Mouse (Mus musculus) gastrocnemius, postnatal 25 days (tissue): ENCODE measurements at regions not wholly inside any gene's neighbourhood (a gene's known extent, or its start where the extent isn't known, plus 50 kb on each side); places are given as distances from the start of the nearest gene placed in this dataset.

ENCODE experiments used
- DNase-seq: peaks from one replicate; pipeline ENCODE4 v3.0.0; 2022

DNA sequence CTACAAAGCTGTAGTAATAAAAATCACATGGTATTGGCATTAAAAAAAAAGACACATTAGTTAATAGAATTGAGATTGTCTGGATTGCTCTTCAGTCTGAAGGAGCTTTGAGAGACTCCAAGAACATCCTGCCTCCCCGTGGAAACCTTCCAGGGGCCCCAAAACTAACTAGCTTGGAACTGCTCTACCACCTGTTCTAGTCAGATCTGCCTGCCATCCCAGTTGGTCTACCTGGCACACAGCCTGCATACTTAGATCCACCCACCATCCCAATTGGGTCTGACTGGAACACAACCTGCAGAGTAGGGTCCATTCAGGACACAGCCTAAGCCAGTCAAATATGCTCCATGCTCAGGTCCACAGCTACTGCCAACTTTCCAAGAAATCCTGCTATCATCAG, 503.6 kb downstream of the Rapgef2 start:
- no peak for DNase-seq

GRCm38 (mm10) chr3:78755686-78756476, 530.4 kb downstream of the Rapgef2 start:
- DNase-seq = no peak

- no peak for DNase-seq
Measured at GRCm38 (mm10) chr3:78736111-78736510, 550.2 kb downstream of the Rapgef2 start.

DNA sequence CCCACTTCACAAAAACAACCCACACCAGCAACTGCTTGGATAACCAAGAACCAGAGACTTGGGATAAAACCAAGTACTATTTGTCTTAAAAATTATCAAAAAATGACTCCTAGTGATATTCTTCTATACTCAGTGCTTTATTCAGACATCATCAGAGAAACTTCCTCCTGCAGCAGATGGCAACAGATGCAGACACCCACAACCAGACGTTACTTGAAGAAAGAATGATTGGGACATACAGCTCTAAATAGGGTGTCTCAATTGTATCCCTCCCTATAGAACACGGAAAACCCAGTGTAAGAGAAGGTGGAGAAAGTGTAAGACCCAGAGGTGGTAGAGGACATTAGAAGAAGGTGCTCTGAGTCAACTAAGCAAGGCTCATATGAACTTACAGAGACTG, 569.6 kb downstream of the Rapgef2 start:
- DNase-seq = no peak

DNA sequence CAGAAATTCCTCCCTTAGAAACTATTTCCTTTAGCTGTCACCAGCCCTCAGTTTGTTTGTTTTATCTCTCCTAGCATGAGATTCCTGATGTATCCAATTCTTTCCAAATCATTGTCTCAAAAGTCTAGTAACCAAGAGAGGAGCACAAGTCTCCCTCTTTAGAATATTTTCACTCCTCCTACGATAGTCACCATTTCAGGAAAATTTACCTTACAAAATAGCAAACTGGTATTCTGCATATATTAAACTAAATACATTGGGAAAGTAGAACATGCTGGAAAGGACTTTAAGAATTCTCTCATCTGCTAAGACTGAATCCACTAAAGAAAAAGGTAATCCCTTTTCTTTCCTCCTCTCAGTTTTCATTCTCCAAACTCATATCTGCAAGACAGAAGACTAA, 578.6 kb downstream of the Rapgef2 start:
- no peak for DNase-seq

GRCm38 (mm10) chr3:78698936-78699335, 587.4 kb downstream of the Rapgef2 start:
- DNase-seq = no peak

GRCm38 (mm10) chr3:78691499-78691898, 594.8 kb downstream of the Rapgef2 start:
- no peak for DNase-seq

DNA sequence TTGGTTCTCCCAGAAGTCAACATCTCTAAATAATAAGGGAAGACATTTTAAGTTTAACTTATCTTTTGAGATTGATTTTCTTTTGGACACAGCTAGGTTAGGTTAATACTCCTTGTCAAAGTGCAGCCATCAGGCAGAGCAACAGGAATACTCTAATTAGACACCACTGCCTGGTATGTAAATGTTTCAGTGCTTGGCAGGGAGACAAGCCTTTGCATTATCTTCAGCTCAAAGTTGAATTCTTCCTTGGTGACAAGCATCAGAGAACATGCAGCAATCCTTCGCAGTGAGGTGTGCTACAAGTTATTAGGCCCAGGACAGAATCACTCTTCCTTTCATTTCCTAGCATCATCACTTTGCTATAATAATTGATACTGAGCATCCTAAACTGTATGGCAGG, 608.7 kb downstream of the Rapgef2 start:
- DNase-seq = no peak

- no peak for DNase-seq
Measured at GRCm38 (mm10) chr3:78676806-78677205, 609.5 kb downstream of the Rapgef2 start.

DNA sequence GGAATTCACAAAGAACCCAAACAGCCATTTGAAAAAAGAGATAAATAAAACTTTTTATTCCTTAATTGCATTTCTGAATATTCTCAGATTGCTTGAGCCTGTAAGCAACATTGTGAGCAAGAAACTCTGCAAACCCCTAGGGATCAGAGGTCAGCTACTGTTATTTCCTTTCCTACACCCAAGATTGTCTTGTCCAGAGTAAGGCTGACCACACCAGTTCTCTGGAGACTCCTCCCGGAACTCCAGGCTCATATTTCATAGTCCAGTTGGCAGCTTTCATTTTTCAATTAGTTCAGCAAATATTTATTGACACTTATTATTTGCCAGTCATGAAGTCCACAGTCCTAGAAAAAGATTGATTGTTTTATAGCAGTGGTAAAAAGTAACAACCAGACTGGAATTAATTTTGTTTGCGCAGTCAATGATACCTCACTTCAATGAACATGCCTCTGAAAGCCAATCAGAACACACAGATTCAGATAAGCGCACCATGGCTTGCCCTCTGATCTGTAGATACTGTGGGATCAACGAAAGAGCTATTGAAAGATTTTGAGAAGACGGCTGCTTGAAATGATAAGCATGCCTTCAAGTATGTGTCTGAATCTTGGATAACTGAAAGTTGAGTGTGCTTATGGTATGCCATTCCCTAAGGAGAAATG, 611.7 kb downstream of the Rapgef2 start:
- no peak for DNase-seq

DNA sequence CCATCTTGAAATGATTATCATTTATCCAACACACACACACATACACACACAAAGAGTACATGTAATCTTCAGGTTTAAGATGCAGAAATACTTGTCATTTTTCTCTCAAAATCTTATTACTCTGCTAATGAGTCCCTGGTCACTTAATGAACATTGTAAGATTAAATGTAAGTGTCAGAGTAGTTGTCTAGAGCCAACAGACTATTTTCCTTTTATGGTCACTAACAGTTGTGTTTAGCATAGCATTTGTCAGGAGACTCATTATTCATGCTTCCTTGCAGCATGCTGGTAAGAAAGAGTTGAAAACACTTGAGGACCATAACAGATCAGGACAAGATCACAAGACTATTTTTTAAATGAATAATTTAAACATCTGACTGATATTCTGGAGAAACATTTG, 618.3 kb downstream of the Rapgef2 start:
- DNase-seq = no peak

DNA sequence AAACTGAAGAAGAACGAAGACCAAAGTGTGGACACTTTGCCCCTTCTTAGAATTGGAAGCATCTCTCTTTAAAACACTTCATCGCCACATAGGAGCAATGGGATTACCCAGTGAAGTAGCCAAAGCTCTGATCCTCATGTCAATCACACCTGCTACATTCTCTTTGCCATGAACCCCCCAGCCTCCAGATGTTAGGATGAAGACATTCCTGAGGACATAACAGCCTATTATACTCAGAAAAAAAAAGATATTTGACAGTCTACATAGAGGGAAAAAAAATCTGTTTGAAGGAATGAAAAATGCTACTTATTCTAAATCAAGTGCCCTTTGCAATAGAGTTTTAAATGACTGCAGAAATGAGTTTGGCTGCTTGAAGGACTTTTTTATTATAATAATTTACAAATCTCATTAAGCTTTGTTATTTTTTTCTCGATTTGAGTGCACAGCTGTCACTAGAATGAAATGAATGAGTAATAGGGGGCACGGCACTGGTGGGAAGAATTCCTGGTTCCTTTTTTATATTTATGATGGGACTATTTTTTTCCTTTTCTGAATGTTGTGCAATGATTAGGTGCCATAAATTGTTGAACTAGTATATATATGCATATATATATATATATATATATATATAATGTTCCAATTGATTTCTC, 618.8 kb downstream of the Rapgef2 start:
- DNase-seq = no peak

DNA sequence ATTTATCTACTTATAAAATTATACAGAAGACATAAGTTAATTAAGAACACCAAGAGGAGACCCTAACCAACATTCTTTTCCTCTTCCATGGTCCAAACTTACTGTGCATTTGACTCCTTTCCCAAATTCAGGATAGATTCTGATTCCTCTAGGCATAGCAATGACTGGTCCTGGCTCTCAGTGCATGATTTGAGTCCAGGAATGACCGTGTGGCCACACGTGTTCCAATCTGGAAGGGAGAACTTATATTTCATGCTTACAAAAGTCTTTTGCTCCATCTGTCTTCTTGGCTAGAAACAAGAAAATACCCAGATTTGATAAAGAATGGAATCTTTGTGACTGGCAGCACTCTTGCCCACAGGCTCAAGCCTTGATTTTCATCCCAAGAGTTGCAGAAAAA, 638.2 kb downstream of the Rapgef2 start:
- DNase-seq = no peak

GRCm38 (mm10) chr3:78635386-78635785, 650.9 kb downstream of the Rapgef2 start:
- no peak for DNase-seq

DNA sequence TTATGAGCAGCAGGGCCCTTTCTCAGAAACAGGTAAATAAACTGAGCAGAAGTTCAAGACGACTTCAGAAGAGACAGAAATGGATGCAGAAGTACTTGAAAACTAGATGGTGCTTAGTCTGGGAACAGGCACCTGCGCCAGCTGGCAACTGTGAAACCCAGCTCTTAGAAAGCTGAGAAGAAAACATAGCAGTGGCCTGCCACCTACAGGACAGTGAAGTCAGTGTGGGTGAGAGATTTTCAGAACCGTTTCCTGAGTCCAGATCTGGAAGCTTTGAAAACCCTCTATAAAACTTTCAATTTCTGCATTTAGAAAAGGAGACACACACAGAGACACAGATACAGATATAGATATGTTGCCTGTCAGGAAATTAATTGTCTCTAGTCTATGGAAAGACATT, 667.4 kb downstream of the Rapgef2 start:
- DNase-seq = peak; percentile 9

DNA sequence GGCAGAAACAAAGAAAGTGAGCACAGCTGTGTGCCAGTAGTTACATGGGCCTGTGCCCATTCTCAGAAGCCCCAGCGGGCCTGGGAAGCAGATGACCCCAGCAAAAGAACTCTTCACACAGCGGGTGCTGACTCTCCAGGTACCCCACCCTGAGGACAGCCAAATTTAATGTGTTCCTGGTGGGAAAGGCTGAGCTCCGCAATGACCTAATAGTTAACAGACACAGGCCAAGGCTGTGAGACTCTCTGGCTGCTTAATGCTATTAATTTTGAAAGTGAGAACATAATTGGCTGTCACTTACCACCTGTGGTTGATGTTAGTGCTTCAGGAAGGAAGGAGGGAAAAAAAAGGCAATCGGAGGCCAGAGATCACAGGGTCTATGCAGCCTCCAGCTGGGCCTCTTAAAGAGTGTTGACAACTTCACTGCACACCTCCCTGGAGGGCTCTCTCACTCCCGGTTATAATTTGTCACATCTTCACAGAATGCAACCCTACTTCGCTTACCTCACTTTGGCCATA, 691.5 kb downstream of the Rapgef2 start:
- DNase-seq = no peak

DNA sequence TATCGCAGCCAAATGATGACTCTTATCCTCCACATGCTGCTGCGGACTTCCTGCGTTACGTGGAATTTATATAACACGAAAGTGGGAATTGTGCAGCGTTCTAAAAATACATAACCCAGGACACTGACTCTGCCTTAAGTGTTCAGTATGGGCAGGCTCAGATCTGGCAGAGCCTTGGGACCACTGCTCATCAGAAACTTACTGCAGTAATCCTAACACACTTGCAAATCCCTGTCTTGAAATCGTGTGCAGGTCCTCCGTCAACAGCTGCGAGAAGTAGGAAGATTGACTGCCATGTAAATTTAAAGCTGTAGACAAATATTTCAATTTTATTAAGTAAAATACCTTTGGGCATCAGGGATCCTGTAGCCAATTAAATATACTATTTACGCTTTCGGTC, 692.0 kb downstream of the Rapgef2 start:
- no peak for DNase-seq

DNA sequence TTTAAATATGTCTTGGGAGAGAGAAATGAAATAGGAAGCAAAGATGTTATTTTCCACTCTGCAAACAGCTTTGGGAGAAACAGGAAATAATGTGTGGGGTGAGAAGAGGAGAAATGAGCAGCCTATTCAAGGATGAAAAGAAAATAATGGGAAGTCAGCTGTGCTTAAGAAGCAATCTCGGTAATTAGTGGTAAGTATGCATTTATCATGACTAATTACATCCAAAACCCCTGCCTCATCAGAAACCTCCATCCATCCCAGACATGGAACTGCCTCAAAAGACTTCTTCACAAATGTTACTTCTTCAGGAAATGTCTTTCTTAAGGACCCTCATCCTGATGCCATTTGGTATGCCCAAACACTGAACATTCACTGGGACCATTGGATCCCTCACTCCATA, 699.7 kb downstream of the Rapgef2 start:
- DNase-seq = no peak

DNA sequence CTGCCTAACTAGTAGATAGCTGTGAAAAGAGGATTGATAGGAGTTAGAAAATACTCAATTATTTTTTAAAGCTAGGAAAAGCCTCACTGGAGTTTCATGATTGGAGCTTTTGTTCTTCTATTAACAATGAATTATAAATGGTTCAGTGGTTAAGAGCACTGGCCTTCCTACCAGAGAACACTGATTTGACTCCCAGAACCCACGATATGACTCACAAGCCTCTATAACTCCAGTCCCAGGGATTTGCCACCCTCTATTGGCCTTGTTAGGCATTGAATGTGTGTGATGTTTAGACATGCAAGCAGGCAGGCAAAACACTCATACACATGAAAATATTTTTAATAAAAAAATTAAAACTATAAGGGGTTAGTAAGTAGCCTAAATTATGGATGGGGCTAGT, 704.4 kb downstream of the Rapgef2 start:
- DNase-seq = no peak

GRCm38 (mm10) chr3:78581100-78581499, 705.2 kb downstream of the Rapgef2 start:
- DNase-seq = no peak

DNA sequence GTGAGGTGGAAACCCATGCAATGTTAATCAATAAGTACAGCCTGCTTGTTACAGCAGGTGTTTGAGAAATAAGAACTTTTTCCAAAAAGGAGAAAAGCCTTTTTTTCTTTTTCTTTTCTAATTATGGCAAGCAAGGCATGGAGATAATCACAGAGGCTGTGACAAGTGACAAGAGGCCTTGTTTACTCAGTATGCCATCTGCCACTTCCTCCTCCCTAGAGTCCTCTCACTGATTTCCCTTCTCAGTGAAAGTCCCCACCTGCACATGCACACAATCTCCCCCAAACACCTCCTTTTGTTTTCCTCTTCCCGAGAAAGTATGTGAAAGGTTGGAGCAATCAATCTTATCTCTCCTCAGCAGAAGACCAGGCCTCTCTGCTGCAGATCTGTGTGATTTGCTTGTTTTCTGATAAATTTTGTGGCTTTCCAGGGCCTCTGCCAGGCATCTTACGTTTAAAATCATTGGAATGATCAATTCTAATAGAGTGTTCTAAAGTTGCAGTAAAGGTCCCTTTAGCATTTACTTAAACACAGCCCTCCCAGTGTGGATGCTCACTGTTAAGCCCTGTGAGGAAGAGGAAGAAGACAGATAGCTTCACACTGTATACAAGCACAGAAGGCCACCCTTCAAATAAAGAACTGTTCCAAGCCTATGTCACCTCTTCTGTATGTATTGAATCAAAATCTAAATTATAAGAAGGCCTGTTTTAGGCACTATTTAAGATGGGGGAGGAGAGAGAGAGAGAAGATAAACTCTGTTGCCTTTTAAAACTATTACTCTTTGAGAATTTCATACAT, 710.5 kb downstream of the Rapgef2 start:
- no peak for DNase-seq

DNA sequence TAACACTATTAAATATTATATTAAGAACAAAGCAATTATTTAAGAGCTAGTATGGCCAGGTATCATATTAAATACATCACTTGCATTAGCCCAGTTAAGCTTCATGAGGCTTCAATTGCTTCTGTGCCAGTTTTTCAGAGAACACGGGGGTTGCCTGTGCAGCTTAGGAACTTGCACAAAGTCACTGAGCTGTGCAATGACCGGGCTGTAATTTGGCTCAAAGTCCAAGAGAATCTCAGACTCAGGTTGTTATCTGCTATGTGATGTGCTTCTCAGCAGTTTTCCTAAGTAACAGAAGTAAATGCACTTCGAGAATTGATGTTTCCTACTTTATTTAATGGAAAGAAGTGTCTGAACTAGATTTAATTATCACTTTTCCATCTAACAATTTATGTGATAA, 711.5 kb downstream of the Rapgef2 start:
- DNase-seq = no peak
